Mouse (Mus musculus) right cerebral cortex, postnatal 10 days (tissue): ENCODE results near the gene Alk.

Experiments used
- DNase-seq, 2 experiments: peaks; one replicate each; pipeline ENCODE4 v3.0.0; 2021; ENCODE audit warnings: low spot score in 2 of 2

Alk gene

GRCm38 (mm10) chr17:72038371-72038770 is 566.1 kb downstream of the Alk start:
- DNase-seq = no peak

DNA sequence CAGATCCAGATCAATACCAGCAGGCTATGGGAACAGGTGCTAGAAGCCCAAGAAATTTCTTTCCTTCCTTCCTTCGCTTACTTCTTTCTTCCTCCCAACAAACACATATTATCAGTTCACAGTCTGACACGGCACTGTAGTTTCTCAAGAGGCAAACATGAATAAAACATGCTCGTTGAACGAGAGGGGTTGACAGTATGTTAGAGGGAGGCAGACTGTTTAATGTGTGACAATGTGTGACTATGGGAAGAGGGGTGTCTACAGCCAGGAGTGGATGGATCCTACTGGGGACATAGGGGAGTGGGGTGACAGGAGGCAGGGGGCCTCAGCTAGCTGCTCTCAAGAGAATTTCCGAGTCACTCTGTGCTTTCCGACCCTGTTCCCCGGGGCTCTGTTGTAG is 573.8 kb downstream of the Alk start:
- DNase-seq = no peak

DNA sequence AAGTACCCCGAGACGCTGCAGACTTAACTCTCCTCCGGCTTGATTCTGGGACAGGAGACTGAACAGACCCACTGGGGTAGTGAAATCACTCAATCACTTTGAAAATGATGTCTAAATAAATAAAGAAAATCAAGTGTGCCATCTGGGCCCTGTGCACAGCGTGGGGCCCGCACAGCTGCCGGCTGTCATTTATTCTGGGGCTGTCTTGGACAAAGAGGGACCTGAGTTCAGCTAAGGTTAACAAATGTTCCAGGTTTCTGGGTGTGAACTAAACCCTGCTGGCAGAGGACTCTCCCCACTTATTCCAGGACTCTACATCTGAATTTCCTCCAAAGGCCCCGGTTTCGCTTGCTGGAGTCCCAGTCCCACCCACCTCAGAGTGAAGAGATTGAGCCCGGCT is 581.1 kb downstream of the Alk start:
- DNase-seq = no peak

GRCm38 (mm10) chr17:72021733-72022669 is 582.4 kb downstream of the Alk start:
- DNase-seq = peak; percentile 45 to 58

GRCm38 (mm10) chr17:72017329-72017728 is 587.1 kb downstream of the Alk start:
- DNase-seq = no peak

DNA sequence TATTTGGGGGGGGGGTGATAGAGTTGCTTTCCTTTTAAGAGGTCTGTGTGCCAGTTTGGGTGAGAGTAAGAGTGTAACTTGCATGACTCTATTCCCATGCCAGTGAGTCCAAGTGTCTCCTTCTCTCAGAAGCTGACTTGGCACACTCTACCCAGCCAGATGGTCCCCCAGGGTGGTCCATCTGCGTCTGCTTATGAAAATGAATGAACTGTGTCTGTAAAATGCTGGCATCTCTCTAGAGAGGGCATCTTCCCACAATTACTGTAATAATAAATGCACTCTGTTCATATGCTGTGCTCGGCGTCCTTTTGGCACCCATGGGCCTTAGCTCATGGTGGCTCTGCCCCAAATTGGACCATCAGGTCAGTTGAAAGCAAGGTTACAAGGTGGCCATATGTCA is 589.2 kb downstream of the Alk start:
- DNase-seq = peak; percentile 78 to 82

DNA sequence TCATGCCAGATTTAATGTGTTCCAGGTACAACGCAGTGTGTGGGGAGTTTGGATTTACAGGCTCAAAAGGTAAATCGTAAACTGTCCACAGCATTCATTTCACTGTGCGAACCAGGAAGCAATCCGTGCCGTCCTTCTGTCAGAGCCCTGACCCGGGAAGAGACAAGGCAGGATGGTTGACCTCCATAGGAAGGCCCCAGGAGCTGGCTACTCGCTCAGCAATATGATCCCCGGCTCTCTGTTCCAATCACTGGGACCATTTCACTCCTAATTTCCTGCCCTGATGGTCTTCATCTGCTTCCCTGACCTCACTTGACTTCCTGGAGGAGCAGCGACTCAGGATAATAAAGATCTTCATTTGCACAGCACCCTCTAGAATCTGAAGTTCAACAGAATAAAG is 591.7 kb downstream of the Alk start:
- no peak for DNase-seq

DNA sequence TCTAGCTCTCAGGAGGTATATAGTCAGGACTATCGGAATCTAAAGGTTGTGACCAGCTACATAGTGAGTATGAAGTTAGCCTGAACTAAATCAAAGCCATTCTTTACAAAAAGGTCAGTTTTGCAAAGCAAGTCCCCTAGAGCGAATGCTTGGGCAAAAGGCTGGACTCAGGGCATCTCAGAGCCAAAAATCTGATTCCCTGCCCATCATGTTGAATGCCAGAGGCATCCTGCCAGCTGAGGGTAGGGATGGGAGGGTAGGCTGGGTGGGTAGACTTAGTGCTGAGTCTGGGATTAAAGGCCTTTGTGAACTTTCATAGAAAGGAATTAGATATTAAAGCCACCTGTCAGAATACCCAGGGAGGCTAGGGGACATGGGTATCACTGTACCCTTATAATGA is 594.6 kb downstream of the Alk start:
- DNase-seq = no peak

DNA sequence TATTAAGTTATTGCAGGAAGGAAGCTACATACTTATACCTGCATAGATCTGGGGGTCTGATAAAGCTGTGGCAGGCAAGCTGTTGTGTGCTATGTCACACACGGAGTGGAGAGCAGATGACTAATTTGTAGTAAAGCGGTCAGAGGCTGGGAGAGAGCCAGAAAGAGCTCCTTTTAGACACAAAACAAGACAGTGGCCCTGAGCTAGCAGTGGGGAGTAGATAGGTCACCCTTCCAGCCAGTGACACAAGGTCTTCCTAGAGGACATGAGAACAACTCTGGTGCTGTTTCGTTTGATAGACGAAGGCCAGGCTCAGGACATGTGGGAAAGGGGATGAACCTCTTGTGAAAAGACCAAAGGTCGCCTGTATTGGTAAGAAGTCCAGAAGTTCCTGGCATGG is 596.0 kb downstream of the Alk start:
- no peak for DNase-seq

- peak in 1 of 2 experiments; percentile 34 for DNase-seq
These were observed 599.1 kb downstream of the Alk start for GRCm38 (mm10) chr17:72005365-72005764.

DNA sequence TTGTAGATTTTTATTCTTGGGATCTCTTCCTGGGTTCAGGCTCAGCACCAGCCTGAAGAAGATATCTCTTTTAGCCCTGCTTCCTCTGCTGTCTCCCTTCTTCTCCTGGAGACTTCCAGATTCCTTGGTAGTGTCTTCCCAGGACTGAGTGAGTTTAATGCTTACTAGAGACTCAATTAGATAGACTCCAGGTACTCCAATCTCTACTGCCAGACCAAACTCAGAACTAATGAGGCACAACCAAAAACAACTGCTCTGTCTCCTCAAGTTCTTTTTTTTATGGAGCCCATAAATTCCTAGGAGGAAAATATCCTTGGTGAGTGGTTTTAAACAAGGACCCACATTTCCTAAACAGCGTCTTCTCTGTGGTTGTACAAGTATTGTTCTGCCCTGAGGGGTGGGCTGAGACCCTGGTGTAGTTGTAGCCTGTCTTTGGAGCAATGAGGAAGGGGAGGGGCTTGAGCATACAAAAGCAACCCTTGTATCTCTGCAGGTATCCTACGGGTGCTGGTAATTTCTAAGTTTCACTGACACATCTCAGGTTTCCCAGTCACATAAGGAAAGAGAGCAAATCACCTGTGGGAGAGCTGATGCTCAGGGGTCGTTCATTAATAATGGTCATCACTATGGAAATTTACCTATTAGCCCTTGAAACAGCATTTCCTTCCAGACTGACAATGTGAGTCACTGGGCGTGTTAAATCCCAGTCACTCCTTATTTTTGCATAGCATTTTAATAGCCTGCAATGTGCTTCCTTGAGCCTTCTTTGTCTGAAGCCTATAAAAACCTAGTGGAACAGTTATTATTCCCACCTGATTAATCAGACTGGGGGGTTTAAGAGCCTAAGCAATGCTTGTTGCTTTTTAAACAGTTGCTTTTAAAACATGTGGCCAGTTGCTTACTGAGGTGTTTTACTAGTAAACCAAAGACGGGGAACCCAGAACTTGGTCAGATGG is 604.6 kb downstream of the Alk start:
- no peak for DNase-seq

DNA sequence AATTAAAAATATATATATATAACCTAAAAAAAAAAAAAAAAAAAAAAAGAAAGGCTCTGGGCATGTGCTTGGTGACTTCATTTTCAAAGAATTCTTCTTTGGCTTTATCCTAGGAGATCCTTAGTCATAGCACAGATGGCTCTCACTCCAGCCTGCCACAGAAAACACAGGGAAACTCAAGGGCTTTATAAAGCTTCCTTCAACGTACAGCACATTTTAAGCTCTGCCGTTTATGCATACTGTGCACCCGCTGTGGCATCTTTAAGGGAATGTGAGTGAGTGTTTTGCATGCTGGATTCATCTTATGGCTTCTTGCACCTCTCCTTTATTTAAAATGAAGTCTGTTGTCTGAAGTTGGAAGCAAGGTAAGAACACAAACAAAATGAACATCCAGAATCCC is 606.7 kb downstream of the Alk start:
- peak; percentile 51 to 75 for DNase-seq

GRCm38 (mm10) chr17:71995539-71995938 is 608.9 kb downstream of the Alk start:
- DNase-seq = no peak

DNA sequence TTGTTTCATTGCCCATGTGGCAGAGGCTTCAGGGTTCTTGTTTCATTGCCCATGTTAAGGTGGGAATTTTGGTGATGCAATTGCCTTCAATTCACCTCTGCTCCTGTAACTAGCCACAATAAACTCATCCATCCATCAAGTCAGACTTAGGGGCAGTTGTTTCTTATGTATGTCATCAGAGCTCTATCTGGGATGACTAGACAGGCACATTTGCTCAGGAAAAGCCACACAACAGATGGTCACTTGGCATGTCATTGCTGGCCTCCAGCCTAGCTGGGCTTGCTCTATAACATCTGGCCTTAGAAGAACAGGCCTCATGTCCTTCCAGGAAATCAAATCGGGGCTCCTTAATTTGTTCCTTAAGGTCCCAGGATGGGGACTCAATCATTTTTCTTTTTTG is 610.3 kb downstream of the Alk start:
- no peak for DNase-seq

DNA sequence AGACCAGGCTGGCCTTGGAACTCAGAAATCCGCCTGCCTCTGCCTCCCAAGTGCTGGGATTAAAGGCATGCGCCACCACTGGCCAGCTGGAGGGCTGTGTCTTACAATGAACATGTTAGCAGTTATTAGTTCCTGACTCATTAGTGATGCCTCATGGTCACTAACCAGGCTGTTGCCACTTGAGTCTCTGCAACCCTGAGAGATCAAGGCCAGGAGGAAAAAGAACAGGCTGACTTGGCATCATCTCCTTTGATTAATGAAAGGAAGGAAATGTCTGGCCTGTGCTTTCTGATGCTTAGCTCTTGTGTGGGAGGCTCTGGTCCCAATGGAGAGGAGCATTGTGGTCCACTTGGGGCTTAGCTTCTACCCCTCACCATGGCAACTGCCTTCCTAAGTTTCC is 611.4 kb downstream of the Alk start:
- no peak for DNase-seq

DNA sequence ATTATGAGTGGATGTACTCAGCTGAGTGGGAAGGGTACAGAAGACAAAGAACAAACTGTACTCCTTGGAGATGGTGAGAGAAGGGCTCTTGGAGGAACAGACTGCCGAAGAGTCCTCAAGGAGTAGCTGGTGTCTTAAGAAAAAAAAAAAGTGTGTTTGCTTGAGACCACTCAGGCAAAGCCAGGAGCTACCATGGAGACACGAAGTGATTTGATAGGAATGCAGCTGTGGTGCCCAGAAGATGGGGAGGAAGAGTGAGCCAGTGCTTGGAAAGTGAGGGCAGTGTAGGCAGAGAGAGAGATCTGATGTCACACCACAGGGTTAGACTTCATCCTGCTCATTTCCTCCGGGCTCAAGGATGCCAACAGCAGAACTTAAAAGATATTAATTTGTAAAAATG is 613.2 kb downstream of the Alk start:
- DNase-seq = no peak

- no peak for DNase-seq
These were observed 614.2 kb downstream of the Alk start for GRCm38 (mm10) chr17:71990176-71990720.

GRCm38 (mm10) chr17:71988736-71989569 is 615.5 kb downstream of the Alk start:
- DNase-seq = no peak

- no peak for DNase-seq
These were observed 617.4 kb downstream of the Alk start for GRCm38 (mm10) chr17:71986998-71987397.

DNA sequence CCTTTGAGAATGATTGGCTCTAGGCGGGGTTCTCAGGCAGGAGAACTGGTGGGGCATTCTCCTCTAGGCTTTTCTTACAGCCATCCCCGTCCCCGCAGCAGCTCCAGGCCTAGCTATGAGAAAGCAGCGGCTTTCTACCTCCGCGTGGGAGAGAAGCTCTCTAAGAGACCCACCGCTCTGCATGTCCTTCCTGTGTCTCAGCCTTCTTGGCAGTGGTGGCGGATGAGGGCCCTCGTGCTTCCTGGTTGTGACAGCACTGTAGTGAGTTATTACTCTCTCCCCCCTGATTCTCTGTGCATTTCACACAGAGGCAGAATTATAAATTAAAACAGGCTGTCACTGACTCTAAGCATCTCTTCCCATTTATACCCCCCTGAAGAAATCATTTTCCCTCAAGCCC is 618.0 kb downstream of the Alk start:
- no peak for DNase-seq

DNA sequence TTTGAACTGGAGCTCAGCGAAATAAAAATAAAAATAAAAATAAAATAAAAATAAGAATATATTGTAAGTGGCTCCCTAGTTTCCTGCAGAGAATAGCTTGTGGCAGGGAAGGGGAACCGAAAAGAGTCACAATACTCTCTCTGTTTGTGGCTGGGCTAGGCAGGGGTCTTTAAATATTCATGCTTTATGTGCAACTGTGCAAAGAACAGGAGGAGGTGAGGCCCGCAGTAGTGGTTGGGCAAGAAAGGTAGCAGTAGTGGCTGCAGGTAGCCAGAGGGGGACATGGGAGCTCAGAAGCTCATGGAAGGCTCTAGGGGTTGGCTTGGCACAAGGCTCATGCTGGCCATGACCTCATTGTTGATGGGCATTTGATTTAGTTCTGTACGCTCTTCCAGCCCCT is 623.2 kb downstream of the Alk start:
- no peak for DNase-seq
